Mouse (Mus musculus) T-helper 1 cell (primary cell): ENCODE measurements at regions not wholly inside any gene's neighbourhood (a gene's known extent, or its start where the extent isn't known, plus 50 kb on each side); places are given as distances from the start of the nearest gene placed in this dataset.

Experiments used
- in situ Hi-C: fragments of 300-600 bp; cut with MboI, MseI; formaldehyde crosslinking; loops from one replicate; pipeline ENCODE4 v1.15.1; 2025; ENCODE audit warnings: high pct_unique_total_duplicates

DNA sequence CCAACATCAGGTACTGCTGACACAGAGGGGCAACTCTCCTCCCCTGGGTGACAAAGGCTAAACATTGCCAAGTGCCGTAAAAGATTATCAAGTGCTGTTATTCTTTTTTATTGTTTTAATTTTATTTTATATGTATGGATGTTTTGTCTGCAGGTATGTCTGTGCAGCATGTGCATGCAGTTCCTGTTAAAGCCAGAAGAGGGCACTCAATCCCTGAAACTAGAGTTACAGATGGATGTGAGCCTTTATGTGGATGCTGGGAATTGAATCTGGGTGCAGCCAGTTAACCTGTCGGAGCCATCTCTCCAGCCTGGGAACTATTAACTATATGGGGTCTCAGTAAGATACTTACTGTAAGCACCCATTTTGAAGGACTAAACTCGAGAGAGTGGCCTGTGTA, 104.4 kb upstream of the Slc22a12 start:
- in situ Hi-C loops = no loop called here

GRCm38 (mm10) chr19:6645912-6646311, 103.1 kb upstream of the Slc22a12 start:
- in situ Hi-C loops = no loop called here

- in situ Hi-C loops = no loop called here
Observed at GRCm38 (mm10) chr19:6644871-6645270, 102.0 kb upstream of the Slc22a12 start.

DNA sequence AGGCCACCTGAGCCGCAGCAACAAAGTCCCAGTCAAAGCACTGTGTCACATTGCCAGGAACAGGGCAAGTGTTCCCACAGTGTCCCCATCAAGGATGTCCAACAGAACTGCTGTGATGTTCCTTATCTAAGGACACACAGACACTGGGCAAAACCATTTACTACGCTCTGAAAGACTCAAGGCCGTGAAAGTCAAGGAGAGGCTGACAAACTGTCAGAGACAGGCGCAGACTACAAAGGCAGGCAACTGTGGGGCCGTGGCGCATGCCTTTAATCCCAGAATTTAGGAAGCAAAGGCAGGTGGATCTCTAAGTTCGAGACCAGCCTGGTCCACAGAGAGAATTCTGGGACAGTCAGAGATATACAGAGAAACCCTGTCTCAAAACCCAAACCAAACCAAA, 96.8 kb upstream of the Slc22a12 start:
- in situ Hi-C loops = loop anchor here (5.0 to 10.0 kb wide), 2 partner anchors 43 to 1085 kb away; no protein-coding TSS in a partner anchor

- in situ Hi-C loops = loop anchor here (10.0 kb wide), 1 partner anchor 1079 kb away; no protein-coding TSS in a partner anchor
Observed at GRCm38 (mm10) chr19:6633400-6633799, 90.6 kb upstream of the Slc22a12 start.

GRCm38 (mm10) chr19:6631817-6632216, 89.0 kb upstream of the Slc22a12 start:
- in situ Hi-C loops = loop anchor here (10.0 kb wide), 1 partner anchor 1077 kb away; no protein-coding TSS in a partner anchor

- in situ Hi-C loops = loop anchor here (10.0 kb wide), 1 partner anchor 1076 kb away; no protein-coding TSS in a partner anchor
Observed at GRCm38 (mm10) chr19:6630613-6630940, 87.7 kb upstream of the Slc22a12 start.

DNA sequence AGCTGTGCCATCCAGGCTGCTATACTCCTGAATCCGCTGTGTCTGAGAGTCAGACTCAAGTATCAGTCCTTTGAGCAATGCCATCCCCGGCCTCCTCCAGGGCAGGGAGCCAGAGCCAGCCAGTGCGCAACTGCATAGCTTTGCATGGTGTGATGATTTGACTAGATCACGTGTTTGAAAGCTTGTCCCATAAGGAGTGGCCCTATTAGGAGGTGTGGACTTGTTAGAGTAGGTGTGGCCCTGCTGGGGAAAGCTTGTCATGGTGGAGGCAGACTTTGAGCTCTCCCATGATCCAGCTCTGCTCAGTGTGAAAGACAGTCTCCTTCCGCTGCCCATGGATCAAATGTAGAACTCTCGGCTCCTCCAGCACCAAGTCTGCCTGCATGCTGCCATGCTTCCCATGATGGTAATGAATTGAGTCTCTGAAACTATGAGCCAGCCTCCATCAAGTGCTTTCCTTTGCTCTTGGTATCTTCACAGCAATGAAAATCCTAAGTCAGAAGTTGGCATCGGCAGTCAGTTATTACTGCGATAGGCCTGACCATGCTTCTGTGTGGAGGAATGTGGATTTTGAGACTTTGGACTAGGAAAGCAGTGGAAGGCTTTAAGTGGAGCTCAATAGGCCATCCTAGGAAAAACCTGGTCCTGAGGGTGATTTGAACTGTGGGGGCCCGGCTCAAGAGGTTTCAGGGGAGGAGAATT, 87.2 kb upstream of the Slc22a12 start:
- in situ Hi-C loops = loop anchor here (10.0 kb wide), 1 partner anchor 1075 kb away; no protein-coding TSS in a partner anchor

DNA sequence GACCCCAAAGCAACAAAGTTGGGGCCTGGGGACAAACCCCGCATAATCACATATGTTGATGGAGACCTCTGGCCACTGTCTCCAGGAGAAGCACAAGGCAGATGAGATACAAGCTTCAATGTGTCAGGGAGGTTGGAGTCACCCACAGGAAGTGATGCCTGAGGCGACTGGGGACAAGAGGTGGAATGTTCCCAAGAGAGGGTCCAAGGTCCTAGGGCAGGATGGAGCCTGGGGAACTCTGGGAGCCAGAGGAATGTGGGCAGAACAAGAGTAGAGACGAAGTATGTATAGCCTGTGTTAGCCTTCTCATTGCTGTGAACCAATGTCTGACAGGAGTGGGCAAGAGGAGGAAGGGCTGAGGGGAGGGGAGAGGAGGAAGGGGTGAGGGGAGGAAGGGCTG, 82.7 kb upstream of the Slc22a12 start:
- in situ Hi-C loops = no loop called here

DNA sequence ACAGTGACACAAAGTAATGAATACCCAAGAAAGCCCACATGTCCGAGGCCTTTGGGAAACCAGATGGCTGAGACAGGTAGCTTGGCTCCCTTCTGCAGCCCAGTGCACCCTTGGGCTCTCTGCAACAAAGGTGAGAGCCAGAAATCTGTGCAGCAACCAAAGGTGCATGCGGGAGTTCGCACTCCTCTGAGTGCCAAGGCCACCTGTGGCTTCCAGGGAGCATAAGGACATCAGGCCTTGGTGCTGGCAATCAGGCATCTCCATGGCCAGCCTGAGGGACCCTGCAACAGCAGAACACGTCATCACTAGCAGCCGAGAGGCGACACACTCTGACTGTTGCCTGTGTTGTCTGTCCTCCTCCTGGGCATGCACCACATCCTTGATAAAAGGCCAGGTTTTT, 78.2 kb upstream of the Slc22a12 start:
- in situ Hi-C loops = loop anchor here (5.0 kb wide), 1 partner anchor 201 kb away; no protein-coding TSS in a partner anchor

DNA sequence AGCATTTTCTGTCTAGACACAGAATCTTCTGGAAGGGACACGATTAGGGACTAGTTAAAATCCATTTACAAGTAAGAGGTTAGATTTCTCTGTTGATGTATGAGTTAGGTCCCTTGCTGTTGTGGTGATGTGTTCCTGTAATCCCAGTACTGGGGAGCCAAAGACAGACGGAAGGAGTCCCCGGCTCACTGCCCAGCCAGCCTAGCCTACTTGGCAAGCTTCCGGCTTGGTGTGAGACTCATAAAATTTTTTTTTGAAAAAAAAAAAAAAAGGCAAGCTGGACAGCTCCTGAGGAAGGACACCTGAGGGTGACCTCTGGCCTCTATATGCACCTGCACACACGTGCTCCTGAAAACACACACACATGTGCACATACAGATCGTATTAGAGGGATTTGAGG, 76.7 kb upstream of the Slc22a12 start:
- in situ Hi-C loops = loop anchor here (10.0 kb wide), 2 partner anchors 55 to 305 kb away; no protein-coding TSS in a partner anchor

DNA sequence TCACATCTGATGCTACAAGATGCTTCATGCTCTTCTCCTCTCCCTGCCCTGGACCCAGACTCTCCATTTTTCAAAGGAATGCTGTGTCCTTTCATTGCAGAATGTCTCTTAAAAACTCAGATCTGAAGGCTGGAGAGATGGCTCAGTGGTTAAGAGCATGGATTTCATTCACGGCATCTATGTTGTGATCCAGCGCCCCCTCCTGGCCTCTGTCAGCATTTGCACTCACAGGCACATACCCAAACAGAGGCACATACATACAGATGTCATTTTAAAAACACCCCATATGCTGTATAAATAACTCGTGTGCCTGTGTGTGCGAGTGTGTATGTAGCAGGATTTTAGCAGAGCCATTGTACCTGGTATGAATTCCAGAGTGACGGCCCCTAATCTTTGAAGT, 73.8 kb upstream of the Slc22a12 start:
- in situ Hi-C loops = loop anchor here (10.0 kb wide), 2 partner anchors 58 to 302 kb away; no protein-coding TSS in a partner anchor

GRCm38 (mm10) chr19:6612441-6612840, 69.6 kb upstream of the Slc22a12 start:
- in situ Hi-C loops = loop anchor here (10.0 kb wide), 2 partner anchors 62 to 298 kb away; no protein-coding TSS in a partner anchor

DNA sequence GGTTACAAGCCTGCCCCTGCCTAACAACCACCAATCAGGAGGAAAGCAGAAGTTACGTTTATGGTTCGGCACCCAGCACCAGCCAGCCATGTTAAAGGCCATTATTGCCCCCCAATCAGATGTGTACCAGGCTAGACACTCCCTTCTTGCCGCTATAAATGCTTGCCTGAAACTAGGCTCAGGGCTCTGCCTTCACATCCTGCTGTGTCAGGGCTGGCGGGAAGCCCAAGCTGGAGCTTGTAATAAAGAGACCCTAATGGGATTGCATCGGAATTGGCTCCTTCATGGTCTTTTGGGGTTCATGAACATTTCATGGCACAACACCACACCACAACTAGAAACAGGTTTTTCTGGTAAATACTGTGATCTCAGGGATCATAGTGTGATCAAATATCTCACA, 69.1 kb upstream of the Slc22a12 start:
- in situ Hi-C loops = loop anchor here (10.0 kb wide), 2 partner anchors 63 to 297 kb away; no protein-coding TSS in a partner anchor

DNA sequence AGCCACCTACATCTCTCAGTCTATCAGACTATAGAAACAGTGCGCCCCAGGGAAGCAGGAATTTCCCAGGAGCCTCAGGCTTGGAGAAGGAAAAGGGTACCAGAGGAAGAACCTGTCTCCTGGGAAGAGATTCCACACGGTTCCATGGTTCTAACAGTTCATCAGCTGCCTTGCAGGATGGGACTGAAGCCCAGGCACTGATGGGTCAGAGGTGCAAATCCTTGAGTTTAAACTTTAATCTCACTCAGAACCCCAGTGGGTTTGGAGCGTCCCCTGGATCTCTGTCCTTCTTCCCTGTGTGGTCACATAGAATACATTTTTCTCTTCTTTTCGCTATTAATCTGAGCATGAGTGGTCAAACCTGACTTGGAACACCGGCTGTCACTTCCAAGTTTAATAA, 67.9 kb upstream of the Slc22a12 start:
- in situ Hi-C loops = loop anchor here (10.0 kb wide), 2 partner anchors 64 to 296 kb away; no protein-coding TSS in a partner anchor

DNA sequence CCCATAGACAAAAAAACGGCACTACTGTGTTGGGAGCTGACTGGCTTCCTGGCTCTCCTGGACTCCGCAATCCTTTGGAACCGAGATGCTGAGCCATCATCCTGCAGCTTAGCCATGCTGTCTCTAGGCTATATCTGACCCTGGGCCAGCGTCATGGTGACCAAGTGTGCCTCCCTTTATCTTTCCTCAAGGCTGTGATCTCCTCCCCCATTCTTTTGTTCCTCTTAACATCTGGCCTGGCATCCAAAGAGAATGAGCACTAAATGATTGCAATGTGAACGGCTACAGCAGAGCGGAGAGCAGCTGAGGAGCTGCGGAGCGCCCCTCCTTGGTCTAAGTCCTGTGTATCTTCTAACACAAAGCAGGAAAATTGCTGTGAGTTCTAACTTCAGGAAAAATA, 67.2 kb upstream of the Slc22a12 start:
- in situ Hi-C loops = loop anchor here (10.0 kb wide), 2 partner anchors 65 to 295 kb away; no protein-coding TSS in a partner anchor

DNA sequence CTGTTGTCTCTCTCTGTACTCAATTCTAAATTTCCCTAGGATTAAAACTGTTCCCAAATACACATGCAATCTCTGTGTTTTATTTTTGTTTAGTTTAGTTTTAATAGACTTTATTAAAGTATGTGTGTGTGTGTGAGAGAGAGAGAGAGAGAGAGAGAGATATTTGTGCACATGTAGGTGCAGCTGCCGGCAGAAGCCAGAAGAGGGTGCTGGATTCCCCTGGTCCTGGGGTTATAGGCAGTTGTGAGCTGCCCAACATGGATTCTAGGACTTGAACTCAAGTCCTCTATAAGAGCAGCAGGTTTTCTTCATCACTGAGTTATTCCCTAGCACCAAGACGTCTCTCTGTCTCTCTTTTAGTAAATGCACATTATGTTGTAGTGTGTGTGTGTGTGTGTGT, 64.7 kb upstream of the Slc22a12 start:
- in situ Hi-C loops = no loop called here

DNA sequence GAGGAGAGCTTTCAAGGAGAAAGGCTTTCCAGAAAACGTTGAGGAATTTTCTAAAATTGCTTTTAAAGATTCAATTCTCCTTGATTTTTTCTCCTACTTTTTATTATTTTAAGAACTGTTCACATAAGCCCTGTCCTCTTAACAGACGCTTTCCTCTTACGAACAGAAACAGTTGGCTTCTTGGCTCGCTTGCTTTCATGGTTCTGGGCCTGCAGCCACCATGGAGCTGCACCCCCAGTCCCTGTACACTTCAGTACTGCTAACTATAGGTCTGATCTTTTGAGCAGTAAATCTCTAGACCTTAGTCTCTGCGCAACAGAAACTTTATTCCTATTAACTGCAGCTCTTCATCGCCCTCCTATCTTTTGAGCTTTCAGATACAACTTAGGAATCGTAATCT, 63.8 kb upstream of the Slc22a12 start:
- in situ Hi-C loops = no loop called here

DNA sequence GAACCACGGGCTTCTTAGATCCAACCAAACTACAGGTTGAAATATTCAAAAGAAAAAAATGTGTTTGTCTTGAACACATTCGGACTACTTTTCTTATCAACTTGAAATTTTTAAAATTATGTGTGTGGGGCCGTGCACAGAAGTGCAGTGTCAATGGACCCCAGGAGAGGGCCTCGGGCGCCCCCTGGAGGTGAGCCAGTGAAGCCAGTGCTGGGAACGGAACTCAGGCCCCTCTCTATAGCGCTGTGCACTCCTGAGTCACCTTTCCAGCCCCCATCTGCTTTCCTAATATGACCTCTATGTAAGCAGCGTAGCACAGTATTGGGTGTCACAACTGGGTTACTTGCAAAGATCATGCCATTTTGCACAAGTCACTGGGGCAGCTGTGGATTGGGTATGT, 61.9 kb upstream of the Slc22a12 start:
- in situ Hi-C loops = no loop called here

- in situ Hi-C loops = no loop called here
Observed at GRCm38 (mm10) chr19:6600873-6601530, 58.2 kb upstream of the Slc22a12 start.

GRCm38 (mm10) chr19:6599281-6599680, 56.4 kb upstream of the Slc22a12 start:
- in situ Hi-C loops = loop anchor here (10.0 kb wide), 1 partner anchor 1164 kb away; no protein-coding TSS in a partner anchor

DNA sequence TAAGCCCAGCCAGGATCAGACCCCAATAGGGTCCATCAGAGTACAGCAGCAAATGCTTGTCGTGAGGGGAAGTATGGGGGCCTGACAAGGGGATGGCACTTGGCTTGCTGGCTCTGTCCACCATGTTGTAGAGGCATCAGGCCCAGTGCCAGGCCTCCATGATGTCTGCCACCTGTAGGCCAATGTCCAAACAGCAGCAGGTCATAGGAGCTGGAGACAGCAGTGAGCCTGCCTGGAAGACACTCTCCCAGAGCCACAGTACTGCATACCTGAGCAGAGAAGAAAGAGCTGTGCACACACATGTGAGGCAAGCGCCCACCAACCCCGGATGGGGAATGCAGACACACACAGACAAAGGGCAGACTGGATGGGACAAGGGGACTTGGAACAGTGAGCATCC, 55.4 kb upstream of the Slc22a12 start:
- in situ Hi-C loops = loop anchor here (10.0 kb wide), 1 partner anchor 1163 kb away; no protein-coding TSS in a partner anchor
